24 mouse cellular contexts compared by ENCODE assay signal in the genomic region with DNA sequence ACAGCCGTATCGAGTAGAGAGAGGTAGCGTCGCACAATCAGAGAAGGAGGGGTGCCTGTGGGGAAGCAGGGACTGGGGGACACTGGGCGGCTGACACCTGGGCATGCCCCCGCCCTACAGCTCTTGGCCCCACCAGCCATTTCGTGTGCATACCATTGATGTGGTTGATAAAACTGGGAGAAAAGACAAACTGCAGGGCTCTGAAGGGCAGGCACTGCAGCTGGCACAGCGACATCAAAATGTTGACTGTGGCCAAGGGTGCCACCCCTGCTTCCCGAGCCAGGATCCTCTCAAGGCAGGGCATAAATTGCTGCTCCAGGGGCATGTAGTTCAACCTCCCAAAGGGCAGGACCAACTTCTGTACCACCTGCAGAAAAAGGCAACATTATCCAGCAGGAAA.
"Had no signal": no experiment of that assay in that cellular context is flagged by ENCODE, and none has a peak within 500 bp of the region (broad histone marks: within the 10 kb centered on the region; RNA-seq: fewer than 3 reads in every experiment).

No protein-coding gene starts in this region.

- H3K9me3 ChIP-seq: heart, embryonic 13.5 days; heart, embryonic 15.5 days; hindbrain, embryonic 13.5 days; hindbrain, embryonic 15.5 days; limb, embryonic 10.5 days; limb, embryonic 12.5 days had no signal

- H3K27ac ChIP-seq: gastrocnemius, adult 2 months; heart, embryonic 13.5 days; heart, embryonic 15.5 days; hindbrain, embryonic 13.5 days; hindbrain, embryonic 15.5 days; hindbrain, postnatal 0 days; limb, embryonic 10.5 days; limb, embryonic 12.5 days had no signal

- H3K9ac ChIP-seq: heart, embryonic 15.5 days; hindbrain, embryonic 13.5 days; hindbrain, embryonic 15.5 days; limb, embryonic 12.5 days had no signal

- H3K4me2 ChIP-seq: heart, embryonic 11.5 days; heart, embryonic 13.5 days; heart, embryonic 15.5 days; hindbrain, embryonic 13.5 days; hindbrain, embryonic 15.5 days; limb, embryonic 12.5 days; liver, embryonic 11.5 days had no signal

- H3K4me3 ChIP-seq: gastrocnemius, adult 2 months; heart, embryonic 13.5 days; heart, embryonic 15.5 days; hindbrain, embryonic 13.5 days; hindbrain, embryonic 15.5 days; limb, embryonic 10.5 days; limb, embryonic 12.5 days had no signal

- ATAC-seq: forebrain, embryonic 16.5 days; hindbrain, postnatal 0 days; intestine, embryonic 16.5 days had no signal

- H3K27me3 ChIP-seq: heart, embryonic 13.5 days; heart, embryonic 15.5 days; hindbrain, embryonic 13.5 days; hindbrain, embryonic 15.5 days; limb, embryonic 12.5 days had no signal

- DNase-seq: gastrocnemius, adult 2 months; gastrocnemius, postnatal 10 days; gastrocnemius, postnatal 25 days; heart, postnatal 14 days; heart, postnatal 36 days; kidney, adult 11 months; kidney, adult 2 months; kidney, postnatal 10 days; kidney, postnatal 25 days; kidney, postnatal 4 days; layer of hippocampus, adult 9-11 months; layer of hippocampus, postnatal 36 days; liver had no signal
